Mouse (Mus musculus) lung, postnatal 0 days (tissue): Measurements from ENCODE around the gene 1190007I07Rik.
"Not testable (repeated sequence)": the region's sequence is repeated elsewhere in the genome, so short reads cannot be mapped to it uniquely, and the experiment has no call there.

ENCODE experiments used
- CTCF ChIP-seq: IDR thresholded peaks from 2 replicates; pipeline ENCODE4 v1.5.1; 2016; ENCODE audit warnings: antibody characterized with exemption, mild to moderate bottlenecking
- EP300 ChIP-seq: IDR thresholded peaks from 2 replicates; pipeline ENCODE4 v1.6.1; 2016; ENCODE audit warnings: antibody characterized with exemption, mild to moderate bottlenecking, control low read depth

DNA sequence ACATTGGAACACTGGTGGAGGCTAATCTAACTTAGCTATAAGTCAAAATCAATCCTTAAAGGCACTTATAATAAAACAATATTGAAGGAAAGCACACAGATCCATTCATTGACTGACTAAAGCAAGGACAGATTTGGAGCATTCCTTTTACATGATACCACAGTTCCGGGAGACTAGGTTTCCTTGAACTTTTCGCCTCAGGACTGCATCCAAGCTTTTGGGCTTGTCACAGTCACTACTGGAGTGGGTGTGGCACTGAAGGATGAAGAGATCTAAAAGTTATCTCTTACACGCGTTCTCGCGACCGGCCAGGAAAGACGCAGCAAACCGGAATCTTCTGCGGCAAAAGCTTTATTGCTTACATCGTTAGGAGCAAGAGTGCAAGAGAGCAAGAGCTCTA, 51.9 kb downstream of the 1190007I07Rik start:
- not testable (repeated sequence) for TF ChIP-seq CTCF, EP300
